Mouse (Mus musculus): ENCODE results near the gene Notch1. TPM values are rescaled to one million over a fixed set of nuclear protein-coding genes. Genes with fewer than 3 reads are reported as not detected.

Gene Notch1
- total RNA-seq (2021), result 10 to 100 TPM; 17.5 to 25.5 TPM
- long read RNA-seq, experiment 1, partial matches to known transcripts, result 1 of 3 reads
- long read RNA-seq, experiment 1, other reads (novel, unspliced or antisense), result 2 of 3 reads
- long read RNA-seq, experiment 2, partial matches to known transcripts, result 0 of 3 reads
- long read RNA-seq, experiment 2, other reads (novel, unspliced or antisense), result 3 of 3 reads

GRCm38 (mm10) chr2:26516275-26516674, at the start of gene Notch1:
Gene Notch1 (minus strand): TSS chr2:26516663.
- DNase-seq, result peak in 1 of 2 experiments; percentile 46

GRCm38 (mm10) chr2:26566221-26566620, 49.8 kb upstream of the Notch1 start:
- peak; percentile 52 to 71 for DNase-seq

DNA sequence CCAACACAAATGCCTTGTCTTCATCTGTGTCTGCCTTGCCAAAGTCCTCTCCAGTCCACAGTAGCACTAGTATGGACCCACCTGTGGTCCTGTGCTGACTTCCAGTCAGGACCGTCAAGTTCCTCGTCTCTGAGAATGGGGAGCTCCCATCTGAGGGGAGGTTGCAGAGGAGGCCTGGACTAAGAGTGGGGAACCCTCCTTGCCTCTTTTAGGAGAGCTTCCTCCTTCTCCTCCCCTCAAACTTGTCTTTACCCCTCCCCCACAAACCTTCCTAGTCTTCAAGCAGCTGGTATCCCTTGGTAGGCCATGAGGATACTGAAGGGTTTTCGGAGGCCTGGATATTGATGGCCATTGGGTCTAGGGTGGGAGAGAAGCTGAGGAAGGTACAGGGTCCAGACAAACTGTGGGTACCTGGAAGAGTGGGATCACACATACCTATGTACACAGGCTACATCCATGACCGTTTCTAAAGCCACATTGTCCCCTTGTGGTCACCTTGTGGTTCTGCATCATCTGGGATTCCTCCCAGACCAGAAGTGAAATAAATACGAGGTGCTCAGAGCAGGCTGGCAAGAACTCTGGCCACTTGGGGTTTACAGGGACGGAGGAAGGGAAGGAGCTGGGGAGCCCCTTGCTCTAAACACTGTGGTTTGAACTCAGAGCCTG, 45.0 kb upstream of the Notch1 start:
- peak; percentile 38 to 43 for DNase-seq

DNA sequence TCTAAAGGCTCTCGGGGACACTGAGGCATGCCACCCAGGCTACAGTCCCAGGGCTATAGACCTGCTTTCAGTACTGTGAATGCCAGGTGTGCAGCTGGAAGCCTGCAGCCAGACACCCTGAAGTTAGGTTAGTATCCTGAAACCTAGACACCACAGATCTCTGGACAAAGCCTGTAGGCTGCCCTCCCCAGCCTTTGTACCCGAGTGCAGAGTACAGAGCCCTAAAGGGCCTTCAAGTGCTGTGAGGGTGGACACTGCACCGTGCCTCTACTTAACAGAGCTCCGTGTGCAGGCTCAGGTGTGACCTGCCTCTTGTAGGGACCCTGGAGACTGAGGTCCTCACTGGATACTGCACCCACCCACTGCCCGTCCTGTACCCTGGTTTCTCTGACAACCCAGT, 44.0 kb upstream of the Notch1 start:
- DNase-seq, result no peak

DNA sequence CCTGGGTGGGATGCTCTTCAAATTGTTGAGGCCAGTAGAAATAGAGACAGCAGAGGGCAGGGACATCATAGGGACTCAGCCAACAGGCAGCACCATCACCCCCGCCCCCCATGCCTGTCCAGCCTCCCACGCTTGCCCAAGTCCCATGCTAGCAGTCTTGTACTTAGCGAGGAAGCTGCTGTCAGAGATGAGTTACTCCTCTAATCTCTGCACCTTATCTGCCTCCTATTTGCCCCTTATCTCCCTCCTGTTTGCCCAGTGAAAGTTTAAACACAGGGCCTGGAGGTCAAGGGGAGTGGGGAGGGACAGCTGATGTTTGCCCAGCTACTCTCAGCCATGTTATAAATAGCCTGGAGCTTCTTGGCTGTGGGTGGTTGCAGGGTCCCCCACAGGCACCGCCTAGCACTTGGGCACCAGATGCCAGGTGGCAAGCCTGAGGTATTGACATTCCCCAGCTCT, 40.1 kb upstream of the Notch1 start:
- no peak for DNase-seq

DNA sequence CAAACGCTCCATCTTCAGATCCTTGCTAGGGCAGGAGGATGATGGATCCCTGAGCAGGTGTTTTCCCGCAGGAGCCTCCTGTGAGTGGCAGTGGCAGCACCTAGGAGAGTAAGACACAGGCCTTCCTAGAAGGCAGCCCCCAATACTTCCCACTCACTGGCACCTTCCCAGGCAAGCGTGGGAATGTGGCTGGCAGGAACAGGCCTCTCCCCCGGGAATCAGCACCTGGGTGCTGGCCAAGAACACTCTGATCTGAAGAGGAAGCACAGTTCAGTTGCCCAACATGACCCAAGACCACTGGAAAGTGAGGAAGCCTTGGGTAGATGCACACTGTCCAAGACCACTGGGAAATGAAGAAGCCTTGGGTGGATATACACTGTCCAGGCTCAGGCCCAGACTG, 38.6 kb upstream of the Notch1 start:
- DNase-seq, result peak; percentile 46 to 74

GRCm38 (mm10) chr2:26553904-26554303, 37.4 kb upstream of the Notch1 start:
- no peak for DNase-seq

GRCm38 (mm10) chr2:26552066-26552465, 35.6 kb upstream of the Notch1 start:
- no peak for DNase-seq

GRCm38 (mm10) chr2:26551446-26551845, 35.0 kb upstream of the Notch1 start:
- DNase-seq, result no peak

- no peak for DNase-seq
Observed at GRCm38 (mm10) chr2:26550777-26551176, 34.3 kb upstream of the Notch1 start.

GRCm38 (mm10) chr2:26550205-26550604, 33.7 kb upstream of the Notch1 start:
- peak; percentile 50 to 63 for DNase-seq

GRCm38 (mm10) chr2:26549801-26550200, 33.3 kb upstream of the Notch1 start:
- peak; percentile 36 to 54 for DNase-seq

DNA sequence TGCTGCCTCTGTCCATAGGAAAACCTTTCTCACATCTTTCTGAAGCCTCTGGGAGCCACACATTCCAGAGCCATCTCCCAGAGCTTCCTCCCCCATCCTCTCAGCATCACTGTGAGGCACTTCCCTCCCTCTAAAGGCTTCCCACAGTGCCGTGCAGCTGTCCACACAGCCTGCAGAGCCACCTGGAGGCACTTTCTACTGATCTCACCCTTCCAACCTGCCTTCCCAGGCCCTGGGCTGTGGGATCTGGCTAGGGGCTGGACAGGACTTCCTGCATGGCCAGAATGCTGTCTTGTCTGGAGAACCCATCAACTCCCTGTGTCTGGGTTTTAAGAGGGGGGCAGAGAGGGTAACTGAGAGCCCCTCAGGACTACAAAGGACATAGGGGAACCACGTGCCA, 31.0 kb upstream of the Notch1 start:
- DNase-seq, result no peak

DNA sequence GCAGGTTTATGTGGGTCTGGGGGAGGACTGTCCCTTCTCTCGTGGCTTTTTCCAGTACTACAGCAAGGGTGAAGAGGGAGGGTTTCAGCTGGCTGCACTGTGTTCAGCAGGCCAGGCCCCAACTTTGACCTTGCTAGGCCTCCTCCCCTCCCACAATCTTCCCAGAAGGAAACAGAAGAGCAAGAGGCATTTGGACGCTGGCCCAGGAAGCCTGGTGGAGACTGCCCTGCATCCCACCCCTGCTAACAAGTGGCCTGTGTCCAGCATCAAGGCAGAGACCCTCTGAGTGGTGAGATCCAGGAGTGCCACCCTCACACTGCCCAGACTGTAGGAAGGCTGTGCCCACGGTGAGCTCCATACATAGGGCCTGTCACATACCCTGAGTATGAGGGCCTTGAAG, 27.8 kb upstream of the Notch1 start:
- DNase-seq, result peak; percentile 65 to 73

- peak; percentile 54 to 58 for DNase-seq
Observed at GRCm38 (mm10) chr2:26543768-26544167, 27.3 kb upstream of the Notch1 start.

DNA sequence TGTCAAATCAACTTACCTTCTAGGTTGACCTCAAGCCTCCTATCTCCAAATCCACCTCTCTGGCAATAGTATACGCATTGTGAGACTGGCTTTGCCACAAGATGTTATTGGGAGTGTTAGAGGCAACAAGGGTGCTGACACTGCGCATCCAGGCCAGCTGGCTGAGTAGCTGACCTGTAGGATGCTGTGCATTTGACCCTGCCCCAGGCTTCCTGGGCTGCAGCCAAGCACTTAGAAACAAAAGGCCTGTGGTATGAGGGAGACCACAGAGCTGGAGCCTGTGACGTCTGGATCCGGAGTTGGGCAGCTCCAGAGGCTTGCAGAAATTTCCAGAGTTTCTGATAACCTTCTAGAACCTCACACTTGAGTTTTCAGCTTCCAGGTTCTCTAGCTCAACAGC, 26.7 kb upstream of the Notch1 start:
- peak; percentile 28 to 58 for DNase-seq

DNA sequence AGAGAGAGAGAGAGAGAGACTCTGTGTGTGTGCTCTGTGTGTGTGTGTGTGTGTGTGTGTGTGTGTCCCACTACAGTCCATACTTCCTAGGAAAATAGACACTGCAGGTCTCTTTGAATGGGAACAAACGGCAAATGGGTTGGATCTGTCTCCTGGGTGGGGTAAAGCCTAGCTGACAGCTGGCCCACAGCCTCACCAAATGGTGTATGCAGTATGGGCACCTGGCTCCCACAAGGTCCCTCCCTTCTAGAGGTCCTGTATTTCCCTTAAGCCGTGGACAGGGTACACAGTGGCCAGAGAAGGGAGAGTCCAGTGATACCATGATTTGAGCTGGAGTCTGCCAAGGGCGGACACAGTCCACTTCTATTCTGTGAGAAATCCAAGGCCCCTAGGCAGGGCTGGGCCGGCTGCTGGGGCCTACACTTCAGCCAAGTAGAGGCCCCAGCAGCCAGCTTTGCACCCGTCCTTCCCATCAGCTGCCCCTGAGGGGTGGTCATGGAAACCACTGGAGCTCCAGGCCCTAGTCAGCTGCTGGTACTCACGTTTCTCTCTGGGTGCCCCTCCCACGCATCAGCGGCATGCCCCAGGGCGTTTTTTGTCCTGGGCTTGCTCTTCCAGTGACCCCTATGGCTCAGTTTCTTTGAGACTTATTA, 24.9 kb upstream of the Notch1 start:
- no peak for DNase-seq

- DNase-seq, result no peak
Observed at GRCm38 (mm10) chr2:26540721-26541120, 24.3 kb upstream of the Notch1 start.

GRCm38 (mm10) chr2:26539516-26539915, 23.1 kb upstream of the Notch1 start:
- no peak for DNase-seq

DNA sequence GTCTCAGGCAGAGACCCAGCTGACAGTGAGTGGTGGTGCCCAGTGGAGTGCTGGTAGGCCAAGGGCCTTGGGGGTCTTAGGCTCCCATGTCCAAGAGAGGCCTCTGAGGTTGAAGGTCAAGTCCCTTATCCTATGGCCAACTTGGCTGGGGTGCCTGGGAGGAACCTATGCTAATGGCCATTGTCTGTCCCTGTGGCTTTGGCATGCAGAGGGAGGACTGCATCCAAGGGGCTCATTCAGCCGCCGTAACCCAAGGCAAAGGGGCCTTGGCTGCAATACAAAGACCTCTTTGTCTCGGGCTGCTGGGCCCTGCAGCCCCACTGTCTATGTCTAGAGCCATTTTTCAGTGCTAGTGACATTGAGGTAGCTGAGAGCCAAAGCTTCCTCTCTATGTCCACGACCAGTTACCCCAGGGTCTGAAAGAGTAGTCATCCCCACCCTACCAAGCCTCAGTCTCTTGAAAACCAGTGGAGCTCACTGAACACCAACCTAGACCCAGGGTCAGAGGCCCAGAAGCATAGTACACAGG, 19.1 kb upstream of the Notch1 start:
- no peak for DNase-seq

DNA sequence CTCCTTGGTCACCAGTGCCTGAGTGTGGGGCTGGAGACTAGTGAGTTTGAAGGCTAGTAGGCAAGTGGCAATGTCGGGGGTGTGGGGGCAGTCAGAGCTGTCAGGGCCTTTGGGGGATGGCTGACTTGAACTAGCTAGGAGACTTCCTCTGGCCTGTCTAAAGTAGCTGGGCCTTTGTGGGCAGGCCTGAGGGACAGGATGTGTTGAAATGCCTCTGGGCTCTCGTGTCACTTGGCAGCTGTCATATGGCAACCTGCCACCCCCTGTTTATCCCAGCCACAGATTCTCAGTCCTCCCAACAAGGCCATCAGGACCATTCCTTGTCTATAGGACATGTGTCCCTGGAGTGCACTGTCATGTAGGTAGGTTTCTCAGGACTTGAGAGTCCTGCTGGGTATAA, 18.2 kb upstream of the Notch1 start:
- peak; percentile 85 to 86 for DNase-seq

DNA sequence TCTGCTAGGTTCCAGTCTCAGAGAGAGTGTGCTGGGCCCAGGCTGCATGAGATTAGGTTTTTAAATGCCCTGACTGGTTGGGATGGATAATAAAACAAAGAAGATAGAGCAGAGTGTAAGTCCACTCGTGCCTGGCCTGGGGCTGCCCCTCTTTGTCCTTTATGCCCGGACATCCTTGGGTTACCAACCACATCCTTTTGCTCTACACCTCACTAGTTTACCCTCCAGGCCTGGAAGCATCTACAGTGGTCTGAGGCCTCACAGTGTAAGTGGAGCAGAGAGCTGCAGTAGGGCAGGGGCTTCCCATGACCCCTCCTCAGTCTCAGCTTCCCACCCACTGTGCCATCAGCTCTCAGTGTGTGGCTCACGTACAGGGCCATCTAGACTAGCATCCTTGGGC, 17.7 kb upstream of the Notch1 start:
- no peak for DNase-seq

GRCm38 (mm10) chr2:26533249-26533648, 16.8 kb upstream of the Notch1 start:
- no peak for DNase-seq

Measured in adrenal gland, postnatal 36 days (tissue).